Mouse (Mus musculus): ENCODE data around the gene Col6a1. TPM values are rescaled to one million over a fixed set of nuclear protein-coding genes. Genes with fewer than 3 reads are reported as not detected.
"Not testable (repeated sequence)": the region's sequence is repeated elsewhere in the genome, so short reads cannot be mapped to it uniquely, and the experiment has no call there.

Col6a1 gene
- total RNA-seq (2021): 10 to 100 TPM; 37.5 to 51.9 TPM
- long read RNA-seq, experiment 1, partial matches to known transcripts: 9 of 51 reads
- long read RNA-seq, experiment 1, other reads (novel, unspliced or antisense): 42 of 51 reads
- long read RNA-seq, experiment 2, partial matches to known transcripts: 21 of 69 reads
- long read RNA-seq, experiment 2, other reads (novel, unspliced or antisense): 48 of 69 reads

DNA sequence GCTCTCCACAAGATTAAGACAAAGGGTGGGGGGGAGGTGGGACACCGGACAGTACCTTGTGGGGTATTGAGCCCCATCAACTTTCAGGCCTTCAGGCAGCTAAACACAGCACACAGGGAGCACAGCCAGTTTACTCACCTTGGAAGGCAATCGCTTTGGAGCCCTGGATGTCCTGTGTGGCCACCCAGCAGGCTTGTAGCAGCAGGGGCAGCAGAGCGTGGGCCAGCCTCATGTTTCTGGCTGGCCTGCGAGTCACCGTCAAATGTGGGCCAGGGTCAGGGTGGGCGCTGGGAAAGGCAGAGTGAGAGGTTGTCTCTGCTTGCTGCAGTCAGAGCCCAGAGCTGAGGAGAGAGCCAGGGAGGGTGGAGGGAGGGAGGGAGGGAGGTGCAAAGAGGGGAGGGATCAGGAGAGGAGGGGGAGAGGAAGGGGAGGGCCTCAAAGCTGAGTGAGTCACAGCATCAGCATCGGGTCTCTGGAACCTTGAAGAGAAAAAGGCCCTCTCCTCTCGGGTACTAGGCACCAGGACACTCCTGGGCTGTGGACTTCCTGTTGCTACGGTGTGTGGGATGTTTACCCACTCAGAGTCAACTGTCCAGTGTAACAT, at the start of gene Col6a1:
TSS of gene Col6a1 (minus strand) at position 487 of the 604 bp plus-strand sequence.
- peak within 1 kb of the TSS; percentile 47 for H3K27ac ChIP-seq
- TF ChIP-seq CTCF (IDR thresholded peaks at IDR 0.05): no peak
- DNase-seq (ENCODE audit: extremely low spot score in 1 of 2, low spot score in 2 of 2): peak in 1 of 2 experiments; percentile 10
- H3K4me3 ChIP-seq: peak within 1 kb of the TSS; percentile 40
- intact Hi-C loops (cut with DNase I): no loop called here

DNA sequence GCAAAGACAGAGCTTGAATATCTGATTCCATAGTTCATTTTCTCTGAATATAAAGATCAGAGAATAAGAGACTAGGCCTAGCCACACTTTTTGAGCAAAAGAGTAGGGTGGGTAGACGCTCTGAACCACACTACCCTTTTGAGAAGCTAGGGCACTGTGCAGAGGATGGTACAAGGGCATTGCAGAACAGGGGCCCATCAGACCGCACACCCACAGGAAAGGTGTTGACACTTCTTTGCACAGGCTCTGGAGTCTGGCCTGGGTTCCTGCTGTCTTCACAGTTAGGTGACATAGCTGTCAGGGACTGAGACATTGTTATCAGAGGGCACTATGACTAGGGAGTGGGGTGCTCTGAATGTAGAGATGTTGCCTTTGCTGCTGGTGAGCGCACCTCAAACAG, 45.7 kb upstream of the Col6a1 start:
- DNase-seq (ENCODE audit: extremely low spot score in 1 of 2, low spot score in 2 of 2): no peak
- no peak for TF ChIP-seq CTCF (IDR thresholded peaks at IDR 0.05)
- intact Hi-C loops (cut with DNase I): no loop called here
- no peak overlapping the region for H3K4me3 ChIP-seq
- no peak overlapping the region for H3K27ac ChIP-seq

DNA sequence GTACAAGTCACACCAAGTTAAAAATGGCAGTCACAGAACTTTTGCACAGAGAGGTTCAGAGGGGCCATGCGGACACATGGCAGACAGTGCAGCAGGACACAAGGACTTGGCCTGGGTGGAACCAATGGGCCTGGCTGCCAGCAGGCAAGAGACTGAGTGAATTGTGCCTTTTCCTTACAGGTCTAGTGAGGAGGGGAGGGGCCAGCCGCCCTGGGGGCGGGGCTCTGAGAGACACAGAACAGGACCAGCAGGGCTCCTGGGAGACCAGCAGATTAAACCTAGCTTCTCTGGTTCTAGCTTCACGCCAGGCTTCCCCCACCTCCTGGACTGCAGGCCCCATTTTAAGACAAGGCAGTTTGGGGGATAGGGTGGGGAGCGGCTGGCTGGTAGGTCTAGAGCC, 45.1 kb upstream of the Col6a1 start:
- no peak for TF ChIP-seq CTCF (IDR thresholded peaks at IDR 0.05)
- Histone ChIP-seq H3K27ac (no peak overlapping the region), H3K4me3 (no peak overlapping the region)
- no peak for DNase-seq (ENCODE audit: extremely low spot score in 1 of 2, low spot score in 2 of 2)
- intact Hi-C loops (cut with DNase I): no loop called here

DNA sequence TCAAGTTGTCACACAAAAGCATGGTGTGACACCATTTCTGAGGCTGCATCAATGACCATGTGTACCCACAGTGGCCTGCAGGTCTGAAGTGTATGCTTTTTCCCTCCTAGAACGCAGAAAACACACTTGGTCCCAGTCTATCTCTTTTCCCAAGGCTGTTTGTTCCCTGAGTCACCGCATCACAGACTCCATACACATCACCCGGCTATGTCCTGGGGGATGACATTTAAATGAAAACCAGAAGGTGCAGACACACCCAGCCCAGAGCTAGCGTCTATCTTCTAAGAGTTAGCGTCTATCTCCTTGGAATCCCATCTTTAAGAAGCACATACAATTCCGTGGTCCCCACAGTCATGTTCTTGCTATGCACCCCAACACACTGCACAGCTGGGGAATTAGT, 43.6 kb upstream of the Col6a1 start:
- no peak for TF ChIP-seq CTCF (IDR thresholded peaks at IDR 0.05)
- Histone ChIP-seq H3K4me3 (no peak overlapping the region), H3K27ac (no peak overlapping the region)
- no peak for DNase-seq (ENCODE audit: extremely low spot score in 1 of 2, low spot score in 2 of 2)
- intact Hi-C loops (cut with DNase I): no loop called here

DNA sequence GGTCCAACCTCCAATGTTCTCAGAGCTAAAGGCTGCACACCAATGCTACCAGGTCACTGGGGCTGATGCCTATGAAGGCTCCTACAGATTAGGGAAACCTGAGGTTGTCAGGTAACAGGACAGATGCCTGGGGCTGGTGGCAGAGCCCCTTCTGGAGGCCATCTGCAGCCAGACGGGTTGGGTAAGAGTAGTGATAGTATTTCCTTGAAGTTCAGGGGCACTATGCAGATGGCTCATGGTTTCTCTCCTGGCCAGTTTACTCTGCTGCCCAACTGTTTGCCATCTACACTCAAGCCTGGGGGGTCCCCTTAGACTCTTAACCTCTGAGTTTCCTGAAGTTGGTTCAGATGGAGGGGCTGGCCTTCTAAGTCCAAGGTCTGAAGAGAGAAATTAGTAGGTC, 40.2 kb upstream of the Col6a1 start:
- no peak for TF ChIP-seq CTCF (IDR thresholded peaks at IDR 0.05)
- no peak for DNase-seq (ENCODE audit: extremely low spot score in 1 of 2, low spot score in 2 of 2)
- H3K4me3 ChIP-seq: no peak overlapping the region
- intact Hi-C loops (cut with DNase I): no loop called here
- H3K27ac ChIP-seq: no peak overlapping the region

DNA sequence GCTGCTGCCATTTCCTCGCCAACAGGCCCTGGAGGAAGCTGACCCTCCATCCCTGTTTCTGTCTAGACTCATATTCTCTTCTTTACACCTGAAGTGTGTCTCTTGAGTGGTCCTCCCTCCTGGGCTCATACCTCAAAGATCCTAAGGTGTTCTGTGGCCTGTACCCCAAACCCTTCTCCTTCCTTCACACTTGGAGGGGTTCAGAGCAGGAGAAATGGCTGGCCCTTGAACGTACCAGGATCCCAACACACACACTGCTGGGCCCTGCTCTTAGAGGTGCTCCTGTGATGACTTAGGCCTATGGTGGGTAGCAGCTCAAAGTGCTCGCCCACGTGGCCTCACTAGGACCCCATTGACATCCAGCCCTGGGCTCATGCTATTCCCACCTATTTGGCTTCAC, 39.0 kb upstream of the Col6a1 start:
- no peak for DNase-seq (ENCODE audit: extremely low spot score in 1 of 2, low spot score in 2 of 2)
- intact Hi-C loops (cut with DNase I): no loop called here
- H3K27ac ChIP-seq: no peak overlapping the region
- H3K4me3 ChIP-seq: no peak overlapping the region
- TF ChIP-seq CTCF (IDR thresholded peaks at IDR 0.05): no peak

DNA sequence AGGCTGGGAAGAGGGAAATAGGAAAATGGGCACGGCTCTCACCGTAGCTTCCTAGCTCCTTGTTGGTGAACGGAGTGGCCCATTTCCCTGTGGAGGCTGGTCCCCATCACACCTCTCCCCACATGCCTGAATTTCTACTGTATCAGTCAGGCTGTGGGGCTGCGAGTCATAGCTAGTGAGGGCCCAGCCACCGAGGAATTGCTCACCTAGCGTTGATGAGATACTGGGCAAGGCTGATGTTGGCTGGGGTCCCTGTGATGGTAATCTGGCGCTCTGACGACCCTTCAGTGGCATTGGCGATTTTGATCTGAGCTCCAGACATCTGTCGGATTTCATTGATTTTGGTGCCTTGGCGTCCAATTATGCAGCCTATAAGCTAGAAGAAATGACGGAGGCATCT, 37.0 kb upstream of the Col6a1 start:
- TF ChIP-seq CTCF (IDR thresholded peaks at IDR 0.05): no peak
- intact Hi-C loops (cut with DNase I): no loop called here
- H3K27ac ChIP-seq: no peak overlapping the region
- DNase-seq (ENCODE audit: extremely low spot score in 1 of 2, low spot score in 2 of 2): peak in 1 of 2 experiments; percentile 5
- no peak overlapping the region for H3K4me3 ChIP-seq

DNA sequence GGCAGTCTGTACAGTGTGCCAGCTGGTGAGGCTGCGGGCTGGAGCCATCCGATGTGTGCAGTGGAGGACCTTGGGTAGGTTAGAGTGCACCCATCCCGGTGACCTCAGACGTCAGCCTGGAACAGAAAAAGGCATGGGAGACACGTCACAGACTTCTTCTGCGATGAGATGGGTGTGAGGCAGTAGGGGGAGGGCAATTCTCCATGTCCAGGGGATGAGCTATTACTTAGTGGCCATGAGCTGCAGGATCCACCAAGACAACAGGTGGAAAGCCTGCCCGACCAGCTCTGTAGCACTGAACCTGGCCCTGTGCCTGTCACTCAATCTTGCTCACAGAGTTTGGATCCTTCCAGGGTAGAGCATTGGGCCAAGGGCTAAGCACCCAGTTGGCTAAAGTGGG, 36.4 kb upstream of the Col6a1 start:
- no peak overlapping the region for H3K4me3 ChIP-seq
- H3K27ac ChIP-seq: no peak overlapping the region
- intact Hi-C loops (cut with DNase I): no loop called here
- peak in 1 of 2 experiments; percentile 11 for DNase-seq (ENCODE audit: extremely low spot score in 1 of 2, low spot score in 2 of 2)
- TF ChIP-seq CTCF (IDR thresholded peaks at IDR 0.05): no peak

DNA sequence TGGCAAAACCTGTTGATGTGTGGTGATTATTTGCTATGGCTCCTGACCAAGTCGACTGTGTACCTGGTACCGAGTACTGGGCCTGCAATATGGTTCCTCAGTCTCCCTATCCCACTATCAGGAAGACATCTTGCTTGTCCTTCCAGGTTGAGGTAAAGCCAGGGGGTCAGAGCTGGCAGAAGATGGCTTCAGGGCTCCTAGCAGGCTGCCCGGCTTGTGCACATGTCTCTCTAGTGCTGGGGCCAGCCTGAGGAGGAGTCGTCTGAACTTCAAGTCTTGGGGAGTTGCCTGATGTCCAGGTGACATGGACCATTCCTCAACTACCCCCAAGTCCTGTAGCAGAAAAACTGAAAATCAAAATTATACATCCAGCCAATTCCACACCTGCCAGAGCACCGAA, 33.9 kb upstream of the Col6a1 start:
- intact Hi-C loops (cut with DNase I): no loop called here
- peak in 1 of 2 experiments; percentile 7 for DNase-seq (ENCODE audit: extremely low spot score in 1 of 2, low spot score in 2 of 2)
- Histone ChIP-seq H3K27ac (no peak overlapping the region), H3K4me3 (no peak overlapping the region)
- no peak for TF ChIP-seq CTCF (IDR thresholded peaks at IDR 0.05)

DNA sequence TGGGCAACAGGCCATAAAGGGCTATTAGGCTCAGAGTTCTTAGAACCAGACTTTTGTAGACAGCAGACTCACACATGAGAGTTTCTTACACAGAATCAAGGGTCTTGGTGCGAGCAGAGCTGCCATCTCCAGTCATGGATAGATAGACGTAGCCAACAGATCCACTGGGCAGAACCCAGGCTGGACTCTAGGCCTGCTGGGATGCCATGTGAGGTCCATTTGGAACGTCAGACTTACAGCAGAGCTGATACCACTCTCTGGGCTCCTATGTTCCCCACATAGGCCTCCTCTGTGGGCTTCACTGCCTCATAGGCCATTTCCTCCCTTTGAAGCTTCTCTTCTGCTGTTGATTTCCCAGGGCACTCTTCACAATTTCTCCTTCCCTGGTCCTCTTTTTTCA, 27.7 kb upstream of the Col6a1 start:
- no peak overlapping the region for H3K27ac ChIP-seq
- intact Hi-C loops (cut with DNase I): no loop called here
- peak in 1 of 2 experiments; percentile 2 for DNase-seq (ENCODE audit: extremely low spot score in 1 of 2, low spot score in 2 of 2)
- no peak for TF ChIP-seq CTCF (IDR thresholded peaks at IDR 0.05)
- H3K4me3 ChIP-seq: no peak overlapping the region

DNA sequence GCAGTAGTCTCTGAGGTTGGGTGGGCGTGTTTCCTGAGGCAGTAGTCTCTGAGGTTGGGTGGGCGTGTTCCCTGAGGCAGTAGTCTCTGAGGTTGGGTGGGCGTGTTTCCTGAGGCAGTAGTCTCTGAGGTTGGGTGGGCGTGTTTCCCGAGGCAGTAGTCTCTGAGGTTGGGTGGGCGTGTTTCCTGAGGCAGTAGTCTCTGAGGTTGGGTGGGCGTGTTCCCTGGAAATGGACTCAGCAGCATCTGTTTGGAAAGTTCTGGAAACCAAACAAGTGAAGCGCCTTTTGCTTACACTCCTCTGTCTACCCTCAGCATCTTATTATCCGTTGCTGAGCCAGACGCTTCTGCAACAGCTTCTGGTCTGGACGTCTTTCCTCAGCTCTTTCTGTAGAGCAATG, 18.3 kb upstream of the Col6a1 start:
- H3K27ac ChIP-seq; intact Hi-C loops (cut with DNase I); H3K4me3 ChIP-seq: not testable (repeated sequence)
- peak; percentile 36 to 56 for DNase-seq (ENCODE audit: extremely low spot score in 1 of 2, low spot score in 2 of 2)

DNA sequence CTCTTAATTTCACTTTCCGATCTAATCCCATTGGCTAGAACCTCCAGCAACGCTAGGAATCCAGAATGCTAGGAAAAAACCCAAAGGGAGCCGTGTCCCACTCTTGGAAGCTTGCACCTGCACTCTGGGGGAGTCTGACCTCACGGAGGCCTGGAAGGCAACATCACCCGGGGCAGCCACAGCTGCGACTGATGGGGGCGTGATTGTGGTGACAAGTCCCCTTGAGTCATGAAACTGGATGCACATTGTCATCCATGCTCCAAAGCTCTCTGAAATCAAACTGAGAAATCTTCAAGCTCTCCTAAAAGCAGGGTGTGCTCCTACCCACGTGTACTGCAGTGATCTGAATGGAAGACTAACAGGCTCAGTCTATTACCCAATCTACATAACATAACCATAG, 10.8 kb upstream of the Col6a1 start:
- H3K4me3 ChIP-seq: no peak overlapping the region
- intact Hi-C loops (cut with DNase I): no loop called here
- DNase-seq (ENCODE audit: extremely low spot score in 1 of 2, low spot score in 2 of 2): peak in 1 of 2 experiments; percentile 9
- TF ChIP-seq CTCF (IDR thresholded peaks at IDR 0.05): no peak
- no peak overlapping the region for H3K27ac ChIP-seq

DNA sequence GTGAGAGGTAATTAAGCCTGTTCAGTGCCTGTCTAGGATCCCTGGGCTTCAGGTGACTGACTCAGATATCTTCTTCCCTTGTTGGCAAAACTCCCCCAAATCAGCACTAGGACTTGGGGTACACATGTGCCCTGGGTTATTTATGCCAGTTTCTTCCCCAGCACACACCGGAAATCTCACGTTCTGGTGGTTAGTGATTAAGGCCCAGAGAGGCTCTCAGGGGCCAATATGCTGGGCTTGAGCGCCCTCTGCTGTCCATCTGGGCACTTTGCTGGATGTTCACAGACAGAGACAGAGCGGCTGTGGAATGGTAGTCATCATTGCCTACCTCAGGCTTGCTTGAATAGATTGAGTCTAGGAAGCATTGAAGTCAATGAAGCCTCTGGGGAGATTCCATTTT, 9.0 kb upstream of the Col6a1 start:
- no peak overlapping the region for H3K27ac ChIP-seq
- intact Hi-C loops (cut with DNase I): loop anchor here (1.0 to 5.0 kb wide), 5 partner anchors 68 to 280 kb away; partner anchors contain the start of genes Col6a2, Mcm3ap and Ybey
- H3K4me3 ChIP-seq: no peak overlapping the region
- TF ChIP-seq CTCF (IDR thresholded peaks at IDR 0.05): peak; percentile 92
- peak; percentile 77 to 86 for DNase-seq (ENCODE audit: extremely low spot score in 1 of 2, low spot score in 2 of 2)
